Mouse (Mus musculus) stomach, postnatal 0 days (tissue): ENCODE data around the gene Ccdc149.

Experiments used
- CTCF ChIP-seq: IDR thresholded peaks from 2 replicates; pipeline ENCODE4 v1.5.1; 2016; ENCODE audit warnings: antibody characterized with exemption, low read depth, mild to moderate bottlenecking, moderate library complexity
- EP300 ChIP-seq: optimal IDR thresholded peaks from 2 replicates; pipeline ENCODE3; 2016; ENCODE audit warnings: antibody characterized with exemption

GRCm38 (mm10) chr5:52428613-52429012 is 42.7 kb downstream of the Ccdc149 start:
- TF ChIP-seq CTCF, result no peak
- TF ChIP-seq EP300, result no peak
